Mouse (Mus musculus) kidney, postnatal 36 days (tissue): ENCODE measurements around the gene Kcnk4.

Experiments
- DNase-seq, 2 experiments: peaks; one replicate each; pipeline ENCODE4 v3.0.0; 2021 to 2022; ENCODE audit warnings: mixed read lengths in 2 of 2

The Kcnk4 gene

DNA sequence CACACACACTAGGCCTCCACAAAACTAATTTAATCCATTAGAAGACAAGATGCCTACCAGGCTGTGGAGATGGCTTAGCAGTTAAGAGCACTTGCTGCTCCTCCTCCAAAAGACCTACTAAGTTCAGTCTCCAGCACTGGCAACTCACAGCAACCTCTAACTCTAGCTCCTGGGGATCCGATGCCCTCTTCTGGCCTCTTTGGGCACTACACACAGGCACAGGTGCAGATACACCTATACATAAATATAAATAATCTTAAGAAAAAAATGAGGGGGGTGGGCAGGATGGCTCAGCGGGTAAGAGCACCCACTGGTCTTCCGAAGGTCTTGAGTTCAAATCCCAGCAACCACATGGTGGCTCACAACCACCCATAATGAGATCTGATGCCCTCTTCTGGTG is 2.0 kb upstream of the Kcnk4 start:
- peak in 1 of 2 experiments; percentile 66 for DNase-seq

DNA sequence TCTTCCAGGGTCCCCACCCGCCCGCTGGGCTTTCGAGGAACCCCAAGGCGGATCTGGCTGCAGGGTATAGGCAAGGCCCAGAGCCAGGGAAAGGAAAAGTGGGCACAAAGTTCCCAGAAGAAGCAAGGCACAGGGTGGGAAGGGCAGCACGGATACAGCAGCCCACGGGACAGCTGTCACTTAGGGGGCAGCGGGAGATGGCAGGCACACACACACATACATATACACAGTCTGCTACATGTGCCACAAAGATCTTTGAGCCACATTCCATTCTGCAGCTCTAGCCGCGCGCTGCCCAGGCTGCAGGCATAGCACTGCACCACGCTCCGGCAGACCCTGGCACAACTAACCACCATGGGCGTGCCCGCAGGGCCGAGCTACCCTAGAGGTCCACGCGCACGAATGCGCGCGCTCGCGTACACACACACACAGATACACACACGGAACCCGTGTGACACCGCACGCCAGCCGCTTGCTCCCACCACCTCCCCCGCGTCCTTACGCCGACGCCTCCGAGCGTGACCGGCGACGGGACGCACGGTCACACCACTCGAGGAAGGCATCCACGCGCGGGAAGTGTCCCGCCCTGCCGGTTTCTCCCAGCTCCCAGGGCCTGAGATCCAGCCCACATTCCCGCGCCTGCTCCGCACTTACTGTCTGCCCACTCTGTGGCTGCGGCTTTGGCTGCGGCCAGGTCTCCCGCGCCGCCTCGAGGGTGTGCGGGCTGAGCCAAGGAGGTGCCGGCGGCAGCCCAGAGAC is 700 bp downstream of the Kcnk4 start:
- DNase-seq, result peak in 1 of 2 experiments; percentile 52

DNA sequence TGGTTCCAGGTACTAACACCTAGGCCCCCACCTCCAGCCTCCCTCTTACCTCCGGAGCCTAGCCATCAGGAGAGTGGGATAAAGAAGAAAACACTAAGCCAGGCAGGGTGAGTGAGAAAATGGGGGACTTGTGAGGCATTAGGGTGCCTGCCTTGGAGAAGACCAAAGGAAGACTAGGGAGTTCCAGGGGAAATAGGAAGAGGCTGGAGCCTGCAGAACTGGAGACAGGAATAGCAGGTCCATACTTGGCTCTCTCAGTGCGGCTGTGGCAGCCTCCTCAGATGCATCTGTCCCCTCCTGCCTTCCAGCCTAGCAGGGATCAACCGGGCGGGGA is 1.2 kb downstream of the Kcnk4 start:
- no peak for DNase-seq

DNA sequence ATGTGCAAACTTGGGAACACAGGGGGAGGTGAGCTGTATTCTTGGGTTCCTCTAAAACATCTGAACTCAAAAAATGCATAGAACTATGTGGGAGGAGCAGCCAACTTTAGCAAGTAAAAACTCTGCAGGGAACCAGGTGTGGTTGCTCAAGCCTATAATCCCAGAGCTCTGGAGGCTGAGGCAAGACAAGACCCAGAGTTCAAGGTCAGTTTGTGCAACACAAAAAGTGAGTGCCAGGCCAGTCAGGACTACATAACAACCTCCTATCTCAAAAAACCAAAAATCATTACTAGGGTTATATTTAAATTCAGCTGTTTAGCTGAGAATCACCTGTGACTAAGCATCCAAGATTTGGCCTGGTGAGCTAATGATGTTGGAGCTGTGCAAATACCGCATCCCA is 2.3 kb downstream of the Kcnk4 start:
- DNase-seq, result no peak

DNA sequence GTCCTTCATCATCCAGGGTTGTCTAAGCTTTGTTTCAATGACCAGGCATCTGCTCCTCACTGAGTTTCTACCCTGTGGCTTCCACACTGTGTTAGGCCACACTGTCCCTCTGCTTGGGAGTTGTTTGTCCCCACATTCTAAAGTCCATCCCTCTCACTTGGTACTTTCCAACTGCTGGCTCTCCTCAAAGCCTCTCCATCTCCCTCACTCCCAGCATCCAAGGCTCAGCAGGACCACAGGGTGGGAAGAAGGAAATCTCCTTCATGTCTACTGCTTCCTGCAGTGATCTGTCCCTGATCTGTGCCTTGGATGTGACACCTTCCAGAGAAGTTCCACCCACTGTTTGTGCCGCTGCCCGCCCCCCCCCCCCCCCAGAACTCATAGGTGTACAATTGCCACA is 3.3 kb downstream of the Kcnk4 start:
- no peak for DNase-seq

DNA sequence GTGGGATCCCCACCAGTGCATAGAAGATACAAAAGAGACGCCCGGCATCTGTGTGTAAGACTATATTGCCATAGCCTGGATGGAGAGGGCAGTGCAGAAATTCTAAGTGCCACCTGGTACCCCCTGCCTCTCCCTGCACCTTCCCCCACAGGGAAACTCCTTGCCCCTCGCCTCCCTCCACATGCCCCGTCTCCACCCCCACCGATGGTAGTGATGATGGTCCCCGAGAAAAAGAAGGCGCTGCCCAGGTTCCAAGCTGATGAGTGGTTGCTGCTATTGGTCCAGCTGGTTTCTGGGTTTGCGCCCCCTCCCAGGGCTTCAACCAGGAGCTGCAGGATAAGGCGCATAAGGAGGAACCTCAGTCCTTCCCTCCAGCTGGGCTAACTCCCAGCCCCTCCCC is 6.2 kb downstream of the Kcnk4 start:
- DNase-seq, result no peak

DNA sequence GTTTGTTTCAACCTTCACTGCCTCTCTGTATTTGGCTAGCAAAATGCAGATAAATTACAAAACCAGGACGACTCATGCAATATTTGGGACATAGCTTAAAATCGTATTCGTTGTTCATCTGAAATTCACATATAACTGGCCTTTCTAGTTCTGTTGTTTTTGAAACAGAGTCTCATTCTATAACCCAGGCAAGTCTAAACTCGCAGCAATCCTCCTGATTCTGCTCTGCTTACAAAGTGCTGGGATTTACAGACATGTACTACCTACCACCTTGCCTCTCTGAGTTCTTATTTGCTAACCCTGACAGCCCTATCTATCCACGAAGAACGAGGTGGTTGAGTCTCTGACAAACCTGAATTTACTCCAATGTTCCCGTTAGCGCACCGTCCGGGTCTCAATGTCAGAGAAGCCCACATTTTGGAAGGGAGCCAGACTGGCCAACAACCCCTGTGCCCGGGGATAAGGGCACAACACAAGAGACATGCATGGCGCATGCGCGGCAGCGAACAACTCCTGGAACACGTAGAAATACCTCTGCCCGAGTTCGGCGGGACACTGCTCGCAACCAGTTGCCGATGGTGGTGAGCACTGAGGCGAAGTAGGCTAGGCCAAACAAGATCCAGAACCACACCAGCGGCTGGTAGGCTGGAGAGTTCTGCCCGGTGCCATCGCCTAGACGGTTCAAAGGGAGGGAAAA is 7.6 kb downstream of the Kcnk4 start:
- peak in 1 of 2 experiments; percentile 77 for DNase-seq

DNA sequence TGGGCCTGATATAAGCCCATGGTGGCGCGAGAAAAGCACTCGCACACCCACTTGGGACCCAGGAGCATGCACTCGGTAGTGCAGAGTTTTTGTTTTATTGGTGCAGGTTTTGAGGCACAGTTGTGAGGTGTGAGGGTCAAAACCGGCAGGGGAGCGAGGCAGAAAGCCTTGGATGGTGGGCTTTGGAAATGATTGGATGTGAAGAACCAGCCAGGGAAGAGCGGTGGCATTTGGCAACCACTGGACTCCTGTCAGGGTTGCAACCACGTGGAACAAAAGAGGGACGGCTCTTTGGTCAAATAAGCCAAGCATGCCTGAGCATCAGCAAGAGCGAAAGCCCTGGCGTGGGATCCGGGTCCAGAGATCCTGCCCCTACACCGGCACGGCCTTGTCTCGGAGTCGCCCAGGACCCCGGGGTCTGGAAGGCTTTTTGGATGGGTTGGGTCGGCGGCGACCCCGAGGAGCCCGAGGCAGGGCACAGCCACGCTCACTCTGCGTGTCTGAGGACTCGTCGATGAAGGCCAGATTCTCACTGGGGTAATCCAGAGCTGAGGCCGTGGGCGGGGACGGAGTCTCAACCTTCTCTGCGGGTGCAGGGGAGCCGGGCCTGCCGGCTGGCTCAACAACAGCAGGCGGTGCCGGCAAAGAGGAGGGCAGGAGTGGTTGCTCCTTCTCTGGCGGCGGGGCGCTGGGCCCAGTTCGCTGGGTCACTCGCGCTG is 8.5 kb downstream of the Kcnk4 start:
- DNase-seq, result peak in 1 of 2 experiments; percentile 44

DNA sequence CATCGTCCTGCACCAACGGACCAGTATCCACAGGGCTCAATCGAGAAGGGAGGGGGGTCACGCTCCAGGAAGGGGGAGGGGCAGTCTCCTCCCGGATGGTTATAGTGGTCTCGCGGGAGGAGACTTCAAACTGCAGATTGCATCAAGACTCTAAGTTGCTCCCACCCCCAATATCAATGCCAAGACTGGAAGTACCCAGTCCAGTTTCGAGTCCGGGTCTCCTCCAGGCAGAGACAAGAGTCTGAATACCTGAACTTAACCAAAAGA is 9.1 kb downstream of the Kcnk4 start, which contains the start of gene Catsperz:
Gene Catsperz (minus strand): TSS at position 74 of the 267 bp plus-strand sequence.
- DNase-seq, result no peak

DNA sequence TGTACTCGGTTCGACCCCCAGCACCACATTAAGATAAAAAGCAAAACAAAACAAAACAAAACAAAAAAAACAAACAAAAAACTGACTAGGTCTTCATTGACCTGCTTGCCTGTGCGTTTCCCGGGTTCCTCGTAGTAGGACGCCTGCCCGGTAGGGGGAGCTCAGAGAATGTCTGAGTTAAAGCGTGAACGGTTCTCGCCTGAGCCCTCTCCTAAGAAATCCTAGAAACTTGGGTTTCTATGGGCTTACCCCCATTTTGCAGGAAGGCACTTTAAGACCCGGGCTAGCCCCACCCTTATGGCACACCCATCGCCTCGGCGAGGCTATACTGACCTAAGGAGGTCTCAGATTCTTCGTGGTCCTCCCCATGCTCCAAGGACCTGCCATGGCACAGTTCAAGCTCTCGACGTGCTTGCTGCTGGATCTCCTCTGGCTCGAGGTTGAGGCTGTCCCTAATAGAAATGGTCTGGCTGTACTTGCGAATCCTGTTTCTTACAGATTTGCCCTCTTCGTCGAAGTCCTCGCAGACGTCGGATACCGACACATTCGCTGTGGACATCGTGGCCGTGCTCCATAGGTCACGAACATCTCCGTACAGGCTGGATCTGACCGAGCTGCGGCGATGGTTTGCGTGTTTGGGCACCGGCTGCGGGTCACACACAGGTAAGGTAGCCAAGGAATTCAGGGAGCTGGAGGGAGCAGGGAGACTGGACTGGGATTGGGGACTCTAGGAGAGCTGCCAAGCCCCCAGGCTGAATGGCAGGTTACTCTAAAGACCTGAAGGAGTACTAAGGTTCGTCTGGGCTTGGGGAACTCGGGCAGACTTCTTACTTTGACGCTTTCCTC is 9.6 kb downstream of the Kcnk4 start:
- peak; percentile 91 to 97 for DNase-seq

DNA sequence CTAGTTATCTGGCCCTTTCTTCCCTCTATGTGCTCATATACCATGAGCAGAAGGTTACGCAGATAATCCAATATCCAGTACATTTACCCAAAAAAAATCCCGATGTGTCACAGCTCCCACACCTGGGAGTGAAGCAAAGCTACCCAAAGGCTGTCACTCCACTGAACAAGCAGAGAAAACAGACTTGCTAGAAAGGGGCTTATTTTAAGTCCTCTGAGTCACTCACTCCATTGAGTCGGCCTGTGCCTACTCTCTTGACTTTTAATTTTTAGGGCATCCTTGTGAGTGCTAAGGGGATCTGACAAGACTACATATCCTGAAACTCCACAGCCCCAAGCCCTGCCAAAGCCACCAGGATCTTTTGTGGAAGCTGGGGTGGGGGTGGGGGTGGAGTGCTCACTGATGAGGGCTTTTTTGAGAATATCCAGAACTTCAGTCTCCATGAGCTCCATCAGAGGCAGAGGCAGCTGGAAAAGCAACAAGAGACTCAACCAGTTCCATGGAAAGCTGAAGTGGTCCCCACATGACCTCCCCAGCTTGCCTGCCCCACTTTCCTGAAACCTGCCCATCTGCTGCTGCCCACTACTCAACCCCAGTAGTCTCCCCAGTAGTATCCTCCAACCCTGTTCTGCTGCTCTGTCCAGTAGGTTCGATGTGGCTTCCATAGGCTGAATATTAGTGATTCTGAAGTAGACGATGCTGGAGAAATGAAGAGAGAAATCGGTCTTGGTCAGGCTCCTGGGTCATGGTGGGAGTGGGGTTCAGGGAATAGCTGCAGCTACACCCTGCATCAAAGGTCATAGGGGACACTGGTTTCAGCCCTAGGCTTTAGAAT is 11.2 kb downstream of the Kcnk4 start:
- DNase-seq, result no peak

DNA sequence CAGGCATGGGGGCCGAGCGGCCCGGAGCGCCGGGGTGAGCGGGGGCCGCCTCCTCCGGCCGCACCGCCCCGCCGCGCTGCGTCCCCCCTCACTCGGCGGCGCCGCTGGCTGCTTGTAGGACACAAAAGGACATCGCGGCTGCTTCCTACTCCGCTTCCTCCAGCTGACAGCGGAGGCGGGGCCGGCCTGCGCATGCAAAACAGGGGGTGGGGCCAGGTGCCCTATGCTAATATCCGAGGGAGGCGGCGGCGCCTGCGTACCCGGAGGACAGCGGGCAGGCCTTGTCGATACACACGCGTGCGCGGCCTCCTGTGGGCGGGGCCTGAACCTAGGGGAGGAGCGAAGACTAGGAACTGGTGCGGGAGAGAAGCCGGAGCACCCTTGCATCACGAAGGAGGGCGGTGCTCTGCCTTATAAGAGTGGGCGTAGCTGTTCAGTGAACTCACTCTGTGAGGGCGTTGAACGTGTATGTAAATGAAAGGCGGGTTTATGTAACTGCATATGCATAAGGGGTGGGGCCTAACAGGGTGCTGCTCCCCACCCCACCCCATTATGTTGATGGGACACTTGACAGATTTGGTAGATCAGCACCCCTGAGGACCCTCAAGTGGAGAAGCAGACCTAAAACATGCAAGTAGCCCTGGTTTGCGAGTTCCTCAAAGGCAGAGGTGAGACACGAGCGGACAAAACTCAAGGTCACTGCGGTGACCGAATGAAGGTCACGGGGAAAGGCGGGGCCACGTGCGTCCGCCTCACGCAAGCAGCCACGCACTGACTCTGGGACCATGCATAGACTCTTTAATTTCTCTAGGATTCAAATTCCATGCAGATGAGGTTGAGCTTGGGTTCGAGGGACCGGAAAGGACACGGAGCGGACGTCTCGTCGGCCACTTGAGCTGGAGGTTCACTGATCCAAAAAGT is 12.4 kb downstream of the Kcnk4 start, which contains the start of gene Esrra:
Gene Esrra (minus strand): TSS at position 167 of the 921 bp plus-strand sequence.
- DNase-seq, result peak; percentile 100

DNA sequence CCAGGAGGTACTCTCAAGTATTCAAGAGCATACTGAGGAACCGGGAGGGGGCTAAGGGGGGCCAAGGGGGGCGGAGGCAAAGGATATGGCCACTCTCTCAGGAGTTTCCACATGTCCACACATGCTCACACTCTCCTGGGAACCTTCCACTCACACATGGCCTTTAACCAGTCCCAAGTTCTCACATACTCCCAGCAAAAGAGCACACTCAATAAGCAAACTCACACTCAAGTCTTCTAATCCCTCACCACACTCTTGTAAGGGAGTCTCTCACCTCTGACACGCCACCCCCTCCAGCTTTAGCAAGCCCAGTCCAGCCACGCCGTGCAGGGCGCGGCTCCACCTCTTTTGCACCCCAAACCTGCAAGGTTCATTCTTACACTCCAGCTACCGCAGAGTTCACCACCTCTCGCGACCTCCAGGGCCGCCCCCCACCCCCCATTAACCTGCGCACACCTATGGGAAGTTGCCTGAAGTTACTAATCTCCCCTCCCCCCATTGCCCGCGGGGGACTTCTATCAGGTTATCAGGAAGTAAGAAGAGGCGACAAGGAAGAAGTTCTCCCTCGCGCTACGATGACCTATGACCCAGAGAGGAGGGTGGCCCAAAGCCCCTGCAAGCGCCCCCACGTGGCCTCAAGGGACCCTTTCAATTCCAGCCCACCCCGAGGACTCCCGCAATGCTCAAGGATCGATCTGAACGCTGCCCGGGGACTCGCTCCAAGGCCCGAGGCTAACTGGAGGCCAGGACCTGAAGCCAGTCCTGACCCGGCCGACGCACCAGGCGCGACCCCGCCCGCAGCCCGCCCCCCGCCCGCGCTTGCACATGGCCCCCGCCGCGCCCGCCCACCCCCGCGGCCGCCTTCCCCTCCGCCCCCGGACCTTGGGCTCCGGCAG is 13.3 kb downstream of the Kcnk4 start:
- DNase-seq, result peak in 1 of 2 experiments; percentile 67

DNA sequence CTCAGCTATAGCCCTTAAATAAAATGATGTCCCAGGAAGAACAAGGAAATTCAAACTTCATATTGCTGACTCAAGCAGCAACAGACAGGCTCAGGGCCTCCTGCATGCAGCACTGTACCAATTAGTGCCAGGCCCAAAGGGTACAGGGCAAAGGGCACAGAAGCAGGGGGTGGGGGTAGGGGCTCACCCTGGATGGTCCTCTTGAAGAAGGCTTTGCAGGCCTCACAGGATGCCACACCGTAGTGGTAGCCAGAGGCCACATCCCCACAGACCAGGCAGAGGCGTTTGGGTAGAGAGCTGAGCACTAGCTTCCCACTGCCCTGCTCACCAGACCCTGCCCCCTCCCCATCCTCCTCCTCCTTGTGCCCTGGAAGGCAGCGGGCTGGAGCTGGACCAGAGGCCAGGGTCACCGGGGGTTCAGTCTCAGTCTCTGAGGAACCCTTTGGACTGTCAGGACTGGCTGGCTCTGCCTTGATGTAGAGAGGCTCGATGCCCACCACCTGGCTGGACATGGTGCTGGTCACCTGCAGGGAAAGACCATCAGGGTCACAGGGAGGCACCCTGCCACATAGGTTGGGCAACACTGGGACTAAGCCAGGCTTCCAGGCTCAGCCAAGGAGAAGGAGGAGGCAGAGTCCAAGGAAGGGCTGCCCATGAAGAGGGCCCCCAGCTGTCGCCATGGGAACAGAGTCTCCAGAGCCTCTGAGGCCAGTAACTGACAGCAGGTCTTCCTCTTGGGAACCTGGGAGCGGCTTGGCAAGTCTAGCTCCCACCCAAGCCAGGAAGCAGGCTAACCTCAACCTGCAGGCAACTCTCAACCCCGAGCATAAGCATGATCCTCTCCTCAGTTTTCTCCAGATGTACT is 14.2 kb downstream of the Kcnk4 start:
- DNase-seq, result peak; percentile 84 to 90

DNA sequence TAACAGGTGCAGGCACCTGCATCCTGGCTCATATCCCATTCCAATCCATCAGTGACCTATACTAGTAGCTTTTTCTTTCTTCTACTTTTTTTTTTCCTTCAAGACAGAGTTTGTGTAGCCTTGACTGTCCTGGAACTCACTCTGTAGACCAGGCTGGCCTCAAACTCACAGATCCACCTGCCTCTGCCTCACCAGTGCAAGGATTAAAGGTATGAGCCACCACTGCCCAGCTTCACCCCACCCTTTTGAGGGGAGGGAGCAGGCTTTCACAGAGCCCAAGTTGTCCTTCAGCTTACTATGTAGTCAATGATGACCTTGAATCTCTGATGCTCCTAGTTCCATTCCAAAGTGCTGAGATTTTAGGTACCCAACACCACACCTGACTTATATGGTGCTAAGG is 14.9 kb downstream of the Kcnk4 start:
- DNase-seq, result no peak

DNA sequence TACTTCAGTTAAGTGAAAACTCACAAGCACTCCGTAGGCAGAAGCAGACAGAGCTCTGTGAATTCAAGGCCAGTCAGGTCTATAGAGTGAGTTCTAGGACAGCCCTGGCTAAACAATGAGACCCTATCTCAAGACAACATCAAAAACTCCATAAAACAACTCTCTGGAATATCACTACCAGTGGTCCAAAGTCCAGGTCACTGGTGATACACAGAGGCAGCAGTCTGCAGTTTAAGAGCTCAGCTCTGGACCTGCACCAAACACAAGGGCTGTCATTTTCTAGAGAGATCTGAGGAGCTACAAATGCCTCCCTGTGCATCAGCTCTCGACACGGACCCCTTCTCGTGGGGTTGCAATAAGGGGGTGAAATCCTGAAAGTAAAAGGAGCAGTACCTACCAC is 16.0 kb downstream of the Kcnk4 start:
- peak in 1 of 2 experiments; percentile 41 for DNase-seq

DNA sequence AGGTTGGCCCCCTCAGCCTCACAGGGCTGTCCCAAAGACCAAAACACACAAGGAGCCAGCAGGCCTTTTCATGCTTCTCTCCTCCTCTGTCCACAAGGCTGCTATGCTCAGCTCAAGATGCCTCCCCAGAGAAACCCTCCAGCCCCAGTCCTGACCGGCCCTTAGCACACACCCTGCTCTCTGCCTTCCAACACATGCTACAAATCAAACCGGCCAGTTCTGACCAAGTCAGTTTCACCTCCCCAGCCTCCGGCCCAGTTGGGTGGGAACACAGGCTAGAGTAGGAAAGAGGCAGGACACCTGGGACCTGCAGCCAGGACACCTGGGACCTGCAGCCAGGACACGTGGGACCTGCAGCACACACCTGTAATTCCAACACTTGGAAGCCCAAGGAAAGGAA is 17.8 kb downstream of the Kcnk4 start:
- no peak for DNase-seq

DNA sequence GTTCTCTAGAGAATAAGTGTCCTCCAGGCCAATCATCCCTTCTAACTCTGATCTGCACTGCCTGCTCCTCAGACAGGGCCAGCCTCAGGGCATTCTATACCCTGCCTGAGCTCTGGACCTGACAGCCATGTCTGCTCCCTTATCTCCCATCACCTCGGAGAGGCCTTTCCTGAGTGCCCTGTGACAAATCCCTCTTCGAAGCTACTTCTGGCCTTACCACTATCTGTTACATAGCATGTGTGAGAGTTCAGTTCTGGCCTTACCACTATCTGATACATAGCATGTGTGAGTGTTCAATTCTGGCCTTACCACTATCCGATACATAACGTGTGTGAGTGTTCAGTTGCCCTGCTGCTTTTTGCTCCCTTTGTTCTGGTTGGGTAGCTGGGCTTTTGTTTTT is 19.0 kb downstream of the Kcnk4 start:
- no peak for DNase-seq

DNA sequence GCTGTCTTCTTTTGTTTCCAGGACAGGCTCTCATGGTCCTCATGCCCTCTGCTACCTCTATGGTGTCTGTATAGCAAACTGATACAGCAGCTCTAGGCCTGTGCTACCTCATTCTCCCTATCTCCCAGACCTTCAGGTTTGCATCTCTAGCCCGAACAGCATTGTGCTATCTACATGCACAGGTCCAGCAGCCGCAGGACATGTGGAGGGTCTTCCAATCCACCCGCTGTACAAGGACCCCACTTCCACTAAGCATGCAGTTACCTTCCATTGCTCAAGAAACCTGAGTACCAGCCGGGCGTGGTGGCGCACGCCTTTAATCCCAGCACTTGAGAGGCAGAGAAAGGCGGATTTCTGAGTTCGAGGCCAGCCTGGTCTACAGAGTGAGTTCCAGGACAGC is 19.8 kb downstream of the Kcnk4 start:
- DNase-seq, result no peak
